Mouse (Mus musculus) limb, embryonic 15.5 days (tissue): ENCODE data around the gene P4ha2. TPM values are rescaled to one million over a fixed set of nuclear protein-coding genes. Genes with fewer than 3 reads are reported as not detected.
A peak's percentile ranks its signal among the peaks of the same experiment; 100 is the strongest.

Experiments
- ATAC-seq: fragments of 200-750 bp; cut with Nextera tagmentation; 2 replicates; pipeline ENCODE4 v1.8.0; 2017; ENCODE audit warnings: low read depth, moderate TSS enrichment; ENCODE audit not compliant: insufficient number of reproducible peaks, low FRiP score, low TSS enrichment
- H3K27ac ChIP-seq: fragments of 300-500 bp; sonication (generic); 2 replicates; pipeline ENCODE4 v1.5.1; 2015; ENCODE audit warnings: moderate library complexity, mild to moderate bottlenecking, inconsistent platforms
- H3K27me3 ChIP-seq: fragments of 300-500 bp; sonication (generic); 2 replicates; pipeline ENCODE4 v1.6.1; 2015; ENCODE audit warnings: inconsistent platforms
- H3K36me3 ChIP-seq: fragments of 300-500 bp; sonication (generic); 2 replicates; pipeline ENCODE4 v1.6.1; 2015; ENCODE audit warnings: inconsistent platforms
- H3K4me1 ChIP-seq: fragments of 300-500 bp; sonication (generic); 2 replicates; pipeline ENCODE4 v1.6.1; 2015; ENCODE audit warnings: inconsistent platforms
- H3K4me2 ChIP-seq: fragments of 300-500 bp; sonication (generic); 2 replicates; pipeline ENCODE4 v1.6.1; 2015; ENCODE audit warnings: mild to moderate bottlenecking, inconsistent platforms
- H3K4me3 ChIP-seq: fragments of 300-500 bp; sonication (generic); 2 replicates; pipeline ENCODE4 v1.5.1; 2015; ENCODE audit warnings: mild to moderate bottlenecking, inconsistent platforms
- H3K9ac ChIP-seq: fragments of 300-500 bp; sonication (generic); 2 replicates; pipeline ENCODE4 v1.6.1; 2015; ENCODE audit warnings: inconsistent platforms
- H3K9me3 ChIP-seq: fragments of 300-500 bp; sonication (generic); 2 replicates; pipeline ENCODE4 v1.6.1; 2016; ENCODE audit warnings: inconsistent platforms
- WGBS: fragments of 180-500 bp; shearing (Covaris S2); methylation state at CpG from one replicate; pipeline ENCODE4 v1.1.7; 2015; 5-methylcytosine and 5-hydroxymethylcytosine counted together
- polyA plus RNA-seq: library from polyadenylated mRNA; unstranded; fragments of >200 nt; fragmentation: Nextera tagmentation; extraction: Ambion mirVana; gene quantifications from 2 replicates; pipeline ENCODE4 v1.2.1, GENCODE M21; 2015

The P4ha2 gene
- polyA plus RNA-seq, 1 experiment from 2014 or later = 132 TPM

GRCm38 (mm10) chr11:54092188-54092587 lies 7.7 kb upstream of the P4ha2 start:
- WGBS = 52% methylated on average over 7 of the region's 7 CpGs
- Histone ChIP-seq H3K27me3 (no peaks in the 10 kb centered on the region), H3K4me3 (no peak overlapping the region), H3K27ac (0 out of 2 replicates have a peak overlapping the region, but pooled peaks have one; percentile 13), H3K36me3 (no peaks in the 10 kb centered on the region), H3K9ac (no peak overlapping the region), H3K9me3 (no peaks in the 10 kb centered on the region), H3K4me1 (peaks cover 19% of the 10 kb centered on the region), H3K4me2 (no peak overlapping the region)
- ATAC-seq = no peak

- no peak overlapping the region for H3K27ac ChIP-seq
- no peaks in the 10 kb centered on the region for H3K36me3 ChIP-seq
Observed at GRCm38 (mm10) chr11:54093000-54093399, 6.9 kb upstream of the P4ha2 start.

GRCm38 (mm10) chr11:54100692-54101591 lies 1.0 kb downstream of the P4ha2 start:
- no peaks in the 10 kb centered on the region for H3K36me3 ChIP-seq
- peak overlapping the region; percentile 73 for H3K4me3 ChIP-seq
- ATAC-seq = peak; percentile 87
- no peaks in the 10 kb centered on the region for H3K9me3 ChIP-seq
- H3K4me1 ChIP-seq = peaks cover 44% of the 10 kb centered on the region
- H3K9ac ChIP-seq = peak overlapping the region; percentile 62
- WGBS = under 1% methylated on average over 78 of the region's 83 CpGs
- peak overlapping the region; percentile 96 for H3K4me2 ChIP-seq
- H3K27ac ChIP-seq = peak overlapping the region; percentile 57
- H3K27me3 ChIP-seq = no peaks in the 10 kb centered on the region

More at GRCm38 (mm10) chr11:54093000-54093399, 6.9 kb upstream of the P4ha2 start:
- H3K9me3 ChIP-seq = no peaks in the 10 kb centered on the region
- H3K4me1 ChIP-seq = peaks cover 19% of the 10 kb centered on the region
- H3K27me3 ChIP-seq = no peaks in the 10 kb centered on the region
- no peak overlapping the region for H3K4me3 ChIP-seq
- H3K9ac ChIP-seq = no peak overlapping the region
- H3K4me2 ChIP-seq = no peak overlapping the region
- ATAC-seq = no peak
- WGBS = 3% methylated on average over 3 of the region's 3 CpGs

- Histone ChIP-seq H3K36me3 (no peaks in the 10 kb centered on the region), H3K4me3 (peak overlapping the region; percentile 73), H3K4me1 (peaks cover 51% of the 10 kb centered on the region), H3K4me2 (peak overlapping the region; percentile 96), H3K9me3 (no peaks in the 10 kb centered on the region), H3K9ac (peak overlapping the region; percentile 62), H3K27ac (0 out of 2 replicates have a peak overlapping the region, but pooled peaks have one; percentile 57), H3K27me3 (no peaks in the 10 kb centered on the region)
- ATAC-seq = no peak
- WGBS = 62% methylated on average over 9 of the region's 9 CpGs
Observed at GRCm38 (mm10) chr11:54101701-54102100, 1.8 kb downstream of the P4ha2 start.

- H3K9me3 ChIP-seq = no peaks in the 10 kb centered on the region
- no peaks in the 10 kb centered on the region for H3K27me3 ChIP-seq
- 0 out of 2 replicates have a peak overlapping the region, but pooled peaks have one; percentile 4 for H3K4me3 ChIP-seq
- H3K36me3 ChIP-seq = no peaks in the 10 kb centered on the region
- H3K4me1 ChIP-seq = peaks cover 61% of the 10 kb centered on the region
- ATAC-seq = no peak
- no peak overlapping the region for H3K27ac ChIP-seq
- H3K4me2 ChIP-seq = peak overlapping the region; percentile 96
- 53% methylated on average over 10 of the region's 10 CpGs for WGBS
- no peak overlapping the region for H3K9ac ChIP-seq
Observed at GRCm38 (mm10) chr11:54102706-54103449, 3.0 kb downstream of the P4ha2 start.

- H3K4me2 ChIP-seq = no peak overlapping the region
- H3K27me3 ChIP-seq = no peaks in the 10 kb centered on the region
- H3K27ac ChIP-seq = no peak overlapping the region
- H3K4me3 ChIP-seq = no peak overlapping the region
- 81% methylated on average over 6 of the region's 6 CpGs for WGBS
- no peak for ATAC-seq
- H3K9ac ChIP-seq = no peak overlapping the region
- H3K36me3 ChIP-seq = peaks cover 4% of the 10 kb centered on the region; the same call in 1 of the 2 replicates
- H3K4me1 ChIP-seq = peaks cover 80% of the 10 kb centered on the region
- no peaks in the 10 kb centered on the region for H3K9me3 ChIP-seq
Observed at GRCm38 (mm10) chr11:54105011-54105410, 5.1 kb downstream of the P4ha2 start.

- Histone ChIP-seq H3K4me1 (peaks cover 74% of the 10 kb centered on the region), H3K9me3 (no peaks in the 10 kb centered on the region), H3K27ac (peak overlapping the region; percentile 79), H3K9ac (no peak overlapping the region), H3K36me3 (peaks cover 15% of the 10 kb centered on the region), H3K4me3 (no peak overlapping the region), H3K4me2 (no peak overlapping the region), H3K27me3 (no peaks in the 10 kb centered on the region)
- 78% methylated on average over 3 of the region's 3 CpGs for WGBS
- no peak for ATAC-seq
Observed at GRCm38 (mm10) chr11:54106676-54107075, 6.8 kb downstream of the P4ha2 start.

GRCm38 (mm10) chr11:54107239-54107638 lies 7.3 kb downstream of the P4ha2 start:
- H3K4me3 ChIP-seq = no peak overlapping the region
- peak; percentile 64 for ATAC-seq
- H3K27ac ChIP-seq = peak overlapping the region; percentile 79

GRCm38 (mm10) chr11:54108131-54108530 lies 8.2 kb downstream of the P4ha2 start:
- 61% methylated on average over 3 of the region's 3 CpGs for WGBS

More at GRCm38 (mm10) chr11:54107239-54107638, 7.3 kb downstream of the P4ha2 start:
- H3K4me2 ChIP-seq = no peak overlapping the region
- 37% methylated on average over 7 of the region's 7 CpGs for WGBS
- no peak overlapping the region for H3K9ac ChIP-seq
- H3K4me1 ChIP-seq = peaks cover 75% of the 10 kb centered on the region
- H3K9me3 ChIP-seq = no peaks in the 10 kb centered on the region
- H3K36me3 ChIP-seq = peaks cover 15% of the 10 kb centered on the region
- H3K27me3 ChIP-seq = no peaks in the 10 kb centered on the region

GRCm38 (mm10) chr11:54108894-54109293 lies 9.0 kb downstream of the P4ha2 start:
- peaks cover 15% of the 10 kb centered on the region for H3K36me3 ChIP-seq
- no peak overlapping the region for H3K4me2 ChIP-seq
- H3K27me3 ChIP-seq = no peaks in the 10 kb centered on the region
- peak overlapping the region; percentile 59 for H3K27ac ChIP-seq
- H3K9me3 ChIP-seq = no peaks in the 10 kb centered on the region
- ATAC-seq = no peak
- H3K9ac ChIP-seq = no peak overlapping the region
- 62% methylated on average over 5 of the region's 5 CpGs for WGBS
- H3K4me3 ChIP-seq = no peak overlapping the region
- H3K4me1 ChIP-seq = peaks cover 75% of the 10 kb centered on the region

More at GRCm38 (mm10) chr11:54108131-54108530, 8.2 kb downstream of the P4ha2 start:
- Histone ChIP-seq H3K27me3 (no peaks in the 10 kb centered on the region), H3K27ac (peak overlapping the region; percentile 59; the same call in 1 of the 2 replicates), H3K4me3 (no peak overlapping the region), H3K4me1 (peaks cover 75% of the 10 kb centered on the region), H3K4me2 (no peak overlapping the region), H3K36me3 (peaks cover 15% of the 10 kb centered on the region), H3K9me3 (no peaks in the 10 kb centered on the region), H3K9ac (no peak overlapping the region)
- no peak for ATAC-seq

- H3K9ac ChIP-seq = no peak overlapping the region
- no peak overlapping the region for H3K4me3 ChIP-seq
- H3K36me3 ChIP-seq = peaks cover 21% of the 10 kb centered on the region
- H3K4me2 ChIP-seq = no peak overlapping the region
- WGBS = 83% methylated on average over 7 of the region's 7 CpGs
- no peak for ATAC-seq
- H3K4me1 ChIP-seq = peaks cover 83% of the 10 kb centered on the region
- H3K27ac ChIP-seq = no peak overlapping the region
- no peaks in the 10 kb centered on the region for H3K9me3 ChIP-seq
- no peaks in the 10 kb centered on the region for H3K27me3 ChIP-seq
Observed at GRCm38 (mm10) chr11:54111291-54111690, 11.4 kb downstream of the P4ha2 start.
